11 mouse cellular contexts compared by ENCODE assay signal in genomic region chr2:77200958-77201614, GRCm38 (mm10). TPM values are rescaled to one million over a fixed set of nuclear protein-coding genes. Genes with fewer than 3 reads are reported as not detected.
DNase-seq lines count a peak whose midpoint lies in the region; ATAC-seq and TF ChIP-seq lines count a peak whose summit lies in the region.
"Had no signal": no experiment of that assay in that cellular context is flagged by ENCODE, and none has a peak within 500 bp of the region (broad histone marks: within the 10 kb centered on the region; RNA-seq: fewer than 3 reads in every experiment).

No protein-coding gene starts in this region.

- H3K4me3 ChIP-seq in heart, embryonic 15.5 days = no peak overlapping the region
- no peak overlapping the region for H3K4me3 ChIP-seq in heart, adult 2 months
- H3K4me3 ChIP-seq in myocyte = no peak overlapping the region
- H3K4me3 ChIP-seq: limb, embryonic 15.5 days; neural tube, embryonic 15.5 days had no signal

- no peaks in the 10 kb centered on the region for H3K79me2 ChIP-seq in heart, adult 2 months (replicated peaks; ENCODE audit: control insufficient read depth, insufficient read depth, low read length)
- H3K79me2 ChIP-seq in myocyte (ENCODE audit: control insufficient read depth, insufficient read depth) = no peaks in the 10 kb centered on the region

- no peaks in the 10 kb centered on the region for H3K27me3 ChIP-seq in heart, embryonic 15.5 days
- H3K27me3 ChIP-seq in heart, adult 2 months (ENCODE audit: control insufficient read depth, insufficient read depth, low read length) = no peaks in the 10 kb centered on the region
- no peaks in the 10 kb centered on the region for H3K27me3 ChIP-seq in myocyte (ENCODE audit: control insufficient read depth, insufficient read depth, insufficient read length)
- H3K27me3 ChIP-seq: limb, embryonic 15.5 days; neural tube, embryonic 15.5 days had no signal

- TF ChIP-seq EP300 in heart, adult 2 months (IDR thresholded peaks at IDR 0.05; ENCODE audit: insufficient read depth, low read depth, low read length) = no peak

- H3ac ChIP-seq in myocyte (ENCODE audit: control insufficient read depth, insufficient read length) = no peak overlapping the region

- no peak for ATAC-seq in heart, embryonic 15.5 days (replicated peaks; ENCODE audit: insufficient number of reproducible peaks, insufficient read depth, low FRiP score, low read depth)
- ATAC-seq in erythroid progenitor cell, adult 5-6 weeks (replicated peaks; ENCODE audit: low FRiP score, poor library complexity, severe bottlenecking) = peak; percentile 98

- 70% methylated on average over 5 of the region's 5 CpGs for WGBS in heart, embryonic 15.5 days
- WGBS in heart, adult 2 months = 85% methylated on average over 5 of the region's 5 CpGs

- H3K4me1 ChIP-seq in heart, embryonic 15.5 days (replicated peaks) = peaks cover 12% of the 10 kb centered on the region
- peaks cover 2% of the 10 kb centered on the region for H3K4me1 ChIP-seq in heart, adult 2 months (ENCODE audit: control insufficient read depth, insufficient read depth, low read length)
- H3K4me1 ChIP-seq: limb, embryonic 15.5 days; neural tube, embryonic 15.5 days had no signal

- no peak overlapping the region for H3K4me2 ChIP-seq in heart, embryonic 15.5 days
- H3K4me2 ChIP-seq in myocyte (ENCODE audit: low read depth) = peak overlapping the region; percentile 69
- H3K4me2 ChIP-seq: limb, embryonic 15.5 days; neural tube, embryonic 15.5 days had no signal

- TF ChIP-seq CTCF in heart, adult 2 months (IDR thresholded peaks at IDR 0.05) = no peak

- H3K9me3 ChIP-seq in heart, embryonic 15.5 days (replicated peaks) = no peaks in the 10 kb centered on the region
- H3K9me3 ChIP-seq: limb, embryonic 15.5 days; neural tube, embryonic 15.5 days had no signal

- intact Hi-C loops in heart, adult 2 months (cut with DNase I) = loop anchor here (10.0 kb wide), 1 partner anchor 136 kb away; no protein-coding TSS in a partner anchor

- H3K36me3 ChIP-seq in heart, embryonic 15.5 days = no peaks in the 10 kb centered on the region
- no peaks in the 10 kb centered on the region for H3K36me3 ChIP-seq in heart, adult 2 months (ENCODE audit: control insufficient read depth, insufficient read depth, low read length)
- peaks cover 18% of the 10 kb centered on the region for H3K36me3 ChIP-seq in myocyte (ENCODE audit: control insufficient read depth, insufficient read depth)

- peak overlapping the region; percentile 42; the same call in 1 of the 2 replicates for H3K27ac ChIP-seq in heart, embryonic 15.5 days
- no peak overlapping the region for H3K27ac ChIP-seq in heart, adult 2 months
- H3K27ac ChIP-seq: limb, embryonic 15.5 days; neural tube, embryonic 15.5 days had no signal

- TF ChIP-seq POLR2A in heart, adult 2 months (IDR thresholded peaks at IDR 0.05; ENCODE audit: insufficient read depth, low read depth, low read length) = no peak
- no peak for TF ChIP-seq POLR2A in myocyte (IDR thresholded peaks at IDR 0.05; ENCODE audit: insufficient read length, low read depth)

- H3K9ac ChIP-seq in heart, embryonic 15.5 days = no peak overlapping the region
- no peak overlapping the region for H3K9ac ChIP-seq in heart, adult 2 months (ENCODE audit: low read depth, low read length)
- H3K9ac ChIP-seq: limb, embryonic 15.5 days; neural tube, embryonic 15.5 days had no signal

- DNase-seq in heart, adult 2 months = no peak
- DNase-seq in adrenal gland, postnatal 14 days = peak; percentile 56
- DNase-seq in layer of hippocampus, adult 8-10 months (ENCODE audit: low spot score in 2 of 2) = no peak
- no peak for DNase-seq in kidney, postnatal 10 days
- DNase-seq: midbrain, embryonic 14.5 days; right cerebral cortex, postnatal 14 days had no signal

TF ChIP-seq in myocyte, 11 proteins besides CTCF, POLR2A, EP300 and RAD21:
- no peak for TF ChIP-seq TCF12 (IDR thresholded peaks at IDR 0.05; ENCODE audit: insufficient read depth, poor library complexity, severe bottlenecking)
- no peak for TF ChIP-seq POLR2AphosphoS2 (IDR thresholded peaks at IDR 0.05; ENCODE audit: insufficient read length, low read depth)
- no peak for TF ChIP-seq MYOG (IDR thresholded peaks at IDR 0.05; ENCODE audit: control insufficient read depth in 1 of 3, insufficient read depth in 1 of 3, insufficient read length in 2 of 3, low read depth in 2 of 3)
- TF ChIP-seq E2F4 (IDR thresholded peaks at IDR 0.05; ENCODE audit: insufficient read depth) = no peak
- TF ChIP-seq CEBPB (IDR thresholded peaks at IDR 0.05; ENCODE audit: insufficient read depth, poor library complexity, severe bottlenecking) = no peak
- TF ChIP-seq MAX (IDR thresholded peaks at IDR 0.05; ENCODE audit: low read depth) = no peak
- no peak for TF ChIP-seq REST (IDR thresholded peaks at IDR 0.05; ENCODE audit: insufficient read depth, insufficient read length)
- no peak for TF ChIP-seq USF1 (IDR thresholded peaks at IDR 0.05; ENCODE audit: low read depth)
TF ChIP-seq in myocyte: peak in this region for 0.

RNA-seq across cellular contexts. Expression of gene Ccdc141, which starts 30.6 kb away (rescaled TPM):
- 140 and 175 TPM in 2 replicates for polyA plus RNA-seq in heart, embryonic 15.5 days (2015; fragmentation: Nextera tagmentation; extraction: Ambion mirVana)
- total RNA-seq in heart, adult 2 months (2021) = 100 to 1,000 TPM; 182 to 189 TPM
- 35.6 and 50.8 TPM in 2 replicates for polyA plus RNA-seq in heart, adult 2 months (2012; rRNA removed)
- total RNA-seq in adrenal gland, postnatal 14 days (2021) = 7.7 and 9.8 TPM in 2 replicates
- total RNA-seq in erythroid progenitor cell, adult 5-6 weeks (2015; ENCODE audit: low replicate concordance) = 2.2 and 2.9 TPM in 2 replicates
- 0.45 and 4.2 TPM in 2 replicates for total RNA-seq in erythroid progenitor cell, adult 5-6 weeks (2017; ENCODE audit: low replicate concordance)
- polyA plus RNA-seq in myocyte (2012; fragmentation: generic; extraction: Trizol) = 43.2 TPM
- total RNA-seq in layer of hippocampus, adult 8-10 months (2022) = 10 to 100 TPM; 20.7 to 23.0 (median 22.0) TPM

Comparison
In these comparisons a context has a peak if more than half of its experiments do, and no peak if none do; other contexts are left out.
1. RNA of gene Ccdc141, which starts 30.6 kb away (total RNA-seq): 182 to 189 TPM in heart, adult 2 months; 20.7 to 23.0 TPM in layer of hippocampus, adult 8-10 months, 7.7 to 9.8 TPM in adrenal gland, postnatal 14 days and 0.45 to 4.2 TPM in erythroid progenitor cell, adult 5-6 weeks; every median in the first group is over 4 times any median in the second.